Mouse (Mus musculus) kidney, adult 2 months (tissue): ENCODE measurements around the gene Pde4c. TPM values are rescaled to one million over a fixed set of nuclear protein-coding genes. Genes with fewer than 3 reads are reported as not detected.

Experiments used
- DNase-seq: peaks from one replicate; pipeline ENCODE4 v3.0.0; 2021
- H3K27ac ChIP-seq: fragments of 200-500 bp; 2 replicates; pipeline ENCODE4 v1.5.1; 2012; ENCODE audit warnings: low read depth, low read length, control low read depth, inconsistent platforms; ENCODE audit not compliant: insufficient read depth
- H3K27me3 ChIP-seq: fragments of 200-500 bp; replicated peaks from 2 replicates; pipeline ENCODE4 v1.6.1; 2012; ENCODE audit warnings: mild to moderate bottlenecking, moderate library complexity, low read length, inconsistent platforms; ENCODE audit not compliant: control insufficient read depth, insufficient read depth
- H3K36me3 ChIP-seq: fragments of 200-500 bp; 2 replicates; pipeline ENCODE4 v1.6.1; 2012; ENCODE audit warnings: mild to moderate bottlenecking, moderate library complexity, low read length, inconsistent platforms; ENCODE audit not compliant: control insufficient read depth, insufficient read depth
- H3K4me1 ChIP-seq: fragments of 200-500 bp; 2 replicates; pipeline ENCODE4 v1.6.1; 2011; ENCODE audit warnings: low read length; ENCODE audit not compliant: control insufficient read depth, insufficient read depth
- H3K4me3 ChIP-seq: fragments of 200-500 bp; 2 replicates; pipeline ENCODE4 v1.5.1; 2011; ENCODE audit warnings: mild to moderate bottlenecking, low read depth, low read length, control low read depth; ENCODE audit not compliant: insufficient read depth
- CTCF ChIP-seq: fragments of 200-500 bp; conservative IDR thresholded peaks from 2 replicates; pipeline ENCODE4 v1.5.1; 2011; ENCODE audit warnings: low read depth, mild to moderate bottlenecking, control low read depth, low read length, moderate library complexity, mixed read lengths; ENCODE audit not compliant: insufficient read depth, insufficient read length
- POLR2A ChIP-seq: fragments of 200-500 bp; IDR thresholded peaks from one replicate; pipeline ENCODE4 v1.6.1; 2011; ENCODE audit warnings: low read depth, low read length, control low read depth
- WGBS: fragments of 180-500 bp; shearing (Covaris S2); methylation state at CpG from one replicate; pipeline ENCODE4 v1.1.7; 2018; 5-methylcytosine and 5-hydroxymethylcytosine counted together
- polyA plus RNA-seq: library from polyadenylated mRNA; depleted of rRNA; stranded (reverse); fragments of >200 nt; gene quantifications from 2 replicates; pipeline ENCODE4 v1.2.3, GENCODE M21; 2012

Pde4c gene
- polyA plus RNA-seq, 1 experiment = 81.6 TPM

- 83% methylated on average over 3 of the region's 3 CpGs for WGBS
- no peak overlapping the region for H3K4me3 ChIP-seq
- H3K27me3 ChIP-seq = no peaks in the 10 kb centered on the region
- peaks cover 6% of the 10 kb centered on the region; the same call in 1 of the 2 replicates for H3K4me1 ChIP-seq
- no peak overlapping the region for H3K27ac ChIP-seq
- no peak for TF ChIP-seq POLR2A
- no peak for TF ChIP-seq CTCF
- H3K36me3 ChIP-seq = no peaks in the 10 kb centered on the region; the same call in 1 of the 2 replicates
- DNase-seq = no peak
Observed at GRCm38 (mm10) chr8:70787051-70787445, 63.5 kb downstream of the Pde4c start.

- Histone ChIP-seq H3K27ac (no peak overlapping the region), H3K4me3 (no peak overlapping the region), H3K4me1 (peaks cover 10% of the 10 kb centered on the region; the same call in 1 of the 2 replicates), H3K36me3 (no peaks in the 10 kb centered on the region; the same call in 1 of the 2 replicates), H3K27me3 (no peaks in the 10 kb centered on the region)
- 50% methylated on average over 30 of the region's 30 CpGs for WGBS
- DNase-seq = peak; percentile 37
- no peak for TF ChIP-seq CTCF
Observed at GRCm38 (mm10) chr8:70787941-70788667, 64.6 kb downstream of the Pde4c start.

GRCm38 (mm10) chr8:70789046-70789445, 65.5 kb downstream of the Pde4c start:
- no peak for TF ChIP-seq CTCF
- TF ChIP-seq POLR2A = no peak
- no peak overlapping the region for H3K4me3 ChIP-seq
- 84% methylated on average over 10 of the region's 10 CpGs for WGBS
- no peak overlapping the region for H3K27ac ChIP-seq
- H3K4me1 ChIP-seq = peaks cover 12% of the 10 kb centered on the region; the same call in 1 of the 2 replicates
- no peaks in the 10 kb centered on the region for H3K27me3 ChIP-seq
- no peak for DNase-seq
- H3K36me3 ChIP-seq = no peaks in the 10 kb centered on the region; the same call in 1 of the 2 replicates

DNA sequence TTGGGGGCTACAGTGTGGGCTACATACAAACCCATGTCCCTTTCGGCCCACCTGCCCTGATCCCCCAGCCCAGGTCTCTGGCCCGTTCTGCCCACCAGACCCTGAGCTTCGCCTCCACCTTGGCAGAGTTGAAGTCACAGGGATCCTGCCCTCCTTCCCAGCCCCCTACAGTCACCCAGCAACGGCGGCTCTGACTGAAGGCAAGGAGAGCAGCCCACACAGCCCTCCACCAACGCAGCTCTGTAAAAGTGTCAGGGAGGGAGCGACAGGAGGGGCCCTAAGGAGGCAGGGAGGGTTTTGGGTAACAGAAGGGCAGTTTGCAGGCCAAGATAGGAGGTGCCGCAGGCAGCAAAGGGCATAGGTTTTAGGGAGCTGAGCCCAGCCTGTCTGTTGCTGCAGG, 67.3 kb downstream of the Pde4c start:
- Histone ChIP-seq H3K4me3 (peak overlapping the region; percentile 70; the same call in 1 of the 2 replicates), H3K27ac (no peak overlapping the region)
- WGBS = 60% methylated on average over 8 of the region's 8 CpGs

GRCm38 (mm10) chr8:70791294-70791701, 67.8 kb downstream of the Pde4c start:
- peaks cover 12% of the 10 kb centered on the region; the same call in 1 of the 2 replicates for H3K4me1 ChIP-seq
- no peaks in the 10 kb centered on the region; the same call in 1 of the 2 replicates for H3K36me3 ChIP-seq
- H3K27me3 ChIP-seq = no peaks in the 10 kb centered on the region
- TF ChIP-seq CTCF (no peak), POLR2A (no peak)
- no peak overlapping the region for H3K27ac ChIP-seq
- 43% methylated on average over 7 of the region's 7 CpGs for WGBS
- H3K4me3 ChIP-seq = peak overlapping the region; percentile 70; the same call in 1 of the 2 replicates
- peak; percentile 52 for DNase-seq

More for the DNA sequence above, 67.3 kb downstream of the Pde4c start:
- no peaks in the 10 kb centered on the region for H3K27me3 ChIP-seq
- H3K4me1 ChIP-seq = peaks cover 12% of the 10 kb centered on the region; the same call in 1 of the 2 replicates
- DNase-seq = no peak
- H3K36me3 ChIP-seq = no peaks in the 10 kb centered on the region; the same call in 1 of the 2 replicates
- TF ChIP-seq POLR2A (no peak), CTCF (no peak)

GRCm38 (mm10) chr8:70791975-70792691, 68.6 kb downstream of the Pde4c start:
- peak overlapping the region; percentile 72 for H3K27ac ChIP-seq
- H3K36me3 ChIP-seq = no peaks in the 10 kb centered on the region; the same call in 1 of the 2 replicates
- WGBS = 2% methylated on average over 57 of the region's 58 CpGs
- H3K27me3 ChIP-seq = no peaks in the 10 kb centered on the region
- H3K4me3 ChIP-seq = peak overlapping the region; percentile 70
- no peak for TF ChIP-seq CTCF
- no peak for TF ChIP-seq POLR2A
- peaks cover 12% of the 10 kb centered on the region; the same call in 1 of the 2 replicates for H3K4me1 ChIP-seq
- DNase-seq = peak; percentile 98

GRCm38 (mm10) chr8:70792700-70793099, 69.2 kb downstream of the Pde4c start:
- Histone ChIP-seq H3K36me3 (no peaks in the 10 kb centered on the region), H3K4me1 (peaks cover 12% of the 10 kb centered on the region; the same call in 1 of the 2 replicates), H3K27me3 (no peaks in the 10 kb centered on the region), H3K27ac (peak overlapping the region; percentile 72; the same call in 1 of the 2 replicates), H3K4me3 (peak overlapping the region; percentile 61)
- no peak for TF ChIP-seq CTCF
- TF ChIP-seq POLR2A = no peak
- DNase-seq = peak; percentile 94
- 1% methylated on average over 20 of the region's 20 CpGs for WGBS
